Mouse (Mus musculus) hindbrain, embryonic 12.5 days (tissue): ENCODE measurements around the gene Tmem131. TPM values are rescaled to one million over a fixed set of nuclear protein-coding genes. Genes with fewer than 3 reads are reported as not detected.

Source experiments
- ATAC-seq: fragments of 200-750 bp; cut with Nextera tagmentation; 2 replicates; pipeline ENCODE4 v1.8.0; 2017; ENCODE audit warnings: moderate TSS enrichment; ENCODE audit not compliant: low FRiP score
- H3K27ac ChIP-seq: fragments of 300-500 bp; sonication (generic); 2 replicates; pipeline ENCODE4 v1.5.1; 2016; ENCODE audit warnings: mild to moderate bottlenecking
- H3K27me3 ChIP-seq: fragments of 300-500 bp; sonication (generic); 2 replicates; pipeline ENCODE4 v1.6.1; 2016; ENCODE audit warnings: mild to moderate bottlenecking
- H3K36me3 ChIP-seq: fragments of 300-500 bp; sonication (generic); 2 replicates; pipeline ENCODE4 v1.6.1; 2016; ENCODE audit warnings: mild to moderate bottlenecking
- H3K4me1 ChIP-seq: fragments of 300-500 bp; sonication (generic); 2 replicates; pipeline ENCODE4 v1.6.1; 2016
- H3K4me2 ChIP-seq: fragments of 300-500 bp; sonication (generic); replicated peaks from 2 replicates; pipeline ENCODE4 v1.6.1; 2016; ENCODE audit warnings: mild to moderate bottlenecking
- H3K4me3 ChIP-seq: fragments of 300-500 bp; sonication (generic); 2 replicates; pipeline ENCODE4 v1.5.1; 2016; ENCODE audit warnings: mild to moderate bottlenecking
- H3K9ac ChIP-seq: fragments of 300-500 bp; sonication (generic); 2 replicates; pipeline ENCODE4 v1.6.1; 2016; ENCODE audit warnings: mild to moderate bottlenecking, moderate library complexity
- H3K9me3 ChIP-seq: fragments of 300-500 bp; sonication (generic); replicated peaks from 2 replicates; pipeline ENCODE4 v1.6.1; 2016; ENCODE audit warnings: mild to moderate bottlenecking
- WGBS: fragments of 180-500 bp; shearing (Covaris S2); methylation state at CpG from one replicate; pipeline ENCODE4 v1.1.7; 2016; 5-methylcytosine and 5-hydroxymethylcytosine counted together
- polyA plus RNA-seq: library from polyadenylated mRNA; unstranded; fragments of >200 nt; fragmentation: Nextera tagmentation; extraction: Ambion mirVana; gene quantifications from 2 replicates; pipeline ENCODE4 v1.2.1, GENCODE M21; 2016

Tmem131 gene
- polyA plus RNA-seq: 18.2 and 21.1 TPM in 2 replicates

GRCm38 (mm10) chr1:36943653-36944052 lies at the start of gene Tmem131:
Gene Tmem131, minus strand, starts transcription at chr1:36943666.
- H3K9ac ChIP-seq: no peak within 1 kb of the TSS
- peaks cover 6% of the 10 kb centered on the region for H3K4me1 ChIP-seq
- no peak within 1 kb of the TSS for H3K4me2 ChIP-seq
- 74% methylated on average over 5 of the region's 5 CpGs for WGBS
- no peaks in the 10 kb centered on the region for H3K9me3 ChIP-seq
- no peak within 1 kb of the TSS for H3K4me3 ChIP-seq
- no peak within 1 kb of the TSS for H3K27ac ChIP-seq
- ATAC-seq: no peak
- H3K36me3 ChIP-seq: no peaks in the 10 kb centered on the region
- H3K27me3 ChIP-seq: no peaks in the 10 kb centered on the region; the same call in 1 of the 2 replicates

GRCm38 (mm10) chr1:36988561-36988960 lies 45.1 kb upstream of the Tmem131 start:
- WGBS: 87% methylated on average over 6 of the region's 6 CpGs
- ATAC-seq: no peak
- H3K36me3 ChIP-seq: no peaks in the 10 kb centered on the region

GRCm38 (mm10) chr1:36988161-36988560 lies 44.7 kb upstream of the Tmem131 start:
- H3K27ac ChIP-seq: no peak overlapping the region
- 80% methylated on average over 6 of the region's 6 CpGs for WGBS
- no peak for ATAC-seq

More at GRCm38 (mm10) chr1:36988561-36988960, 45.1 kb upstream of the Tmem131 start:
- H3K27ac ChIP-seq: no peak overlapping the region
- no peak overlapping the region for H3K4me3 ChIP-seq
- H3K4me2 ChIP-seq: no peak overlapping the region
- H3K4me1 ChIP-seq: peaks cover 9% of the 10 kb centered on the region
- H3K9me3 ChIP-seq: no peaks in the 10 kb centered on the region
- H3K9ac ChIP-seq: no peak overlapping the region
- H3K27me3 ChIP-seq: no peaks in the 10 kb centered on the region

GRCm38 (mm10) chr1:36987172-36988148 lies 44.0 kb upstream of the Tmem131 start:
- Histone ChIP-seq H3K4me2 (no peak overlapping the region), H3K36me3 (no peaks in the 10 kb centered on the region), H3K4me1 (peaks cover 9% of the 10 kb centered on the region), H3K9ac (no peak overlapping the region), H3K27me3 (no peaks in the 10 kb centered on the region), H3K27ac (no peak overlapping the region), H3K4me3 (no peak overlapping the region), H3K9me3 (no peaks in the 10 kb centered on the region)
- WGBS: 81% methylated on average over 10 of the region's 10 CpGs
- ATAC-seq: no peak

More at GRCm38 (mm10) chr1:36988161-36988560, 44.7 kb upstream of the Tmem131 start:
- H3K4me1 ChIP-seq: peaks cover 9% of the 10 kb centered on the region
- H3K9me3 ChIP-seq: no peaks in the 10 kb centered on the region
- H3K4me2 ChIP-seq: no peak overlapping the region
- no peaks in the 10 kb centered on the region for H3K36me3 ChIP-seq
- H3K27me3 ChIP-seq: no peaks in the 10 kb centered on the region
- H3K9ac ChIP-seq: no peak overlapping the region
- H3K4me3 ChIP-seq: no peak overlapping the region

- no peak for ATAC-seq
- H3K9ac ChIP-seq: no peak overlapping the region
- H3K4me3 ChIP-seq: no peak overlapping the region
- H3K27me3 ChIP-seq: no peaks in the 10 kb centered on the region
- H3K27ac ChIP-seq: no peak overlapping the region
- H3K4me2 ChIP-seq: no peak overlapping the region
- H3K9me3 ChIP-seq: no peaks in the 10 kb centered on the region
- no peaks in the 10 kb centered on the region for H3K36me3 ChIP-seq
- peaks cover 9% of the 10 kb centered on the region for H3K4me1 ChIP-seq
- WGBS: 44% methylated on average over 14 of the region's 14 CpGs
Observed at GRCm38 (mm10) chr1:36986396-36987160, 43.1 kb upstream of the Tmem131 start.

- Histone ChIP-seq H3K4me3 (no peak overlapping the region), H3K4me1 (peaks cover 9% of the 10 kb centered on the region), H3K4me2 (no peak overlapping the region), H3K27ac (no peak overlapping the region), H3K27me3 (no peaks in the 10 kb centered on the region), H3K9me3 (no peaks in the 10 kb centered on the region), H3K9ac (no peak overlapping the region), H3K36me3 (no peaks in the 10 kb centered on the region)
- 17% methylated on average over 6 of the region's 6 CpGs for WGBS
- ATAC-seq: no peak
Observed at GRCm38 (mm10) chr1:36985896-36986295, 42.4 kb upstream of the Tmem131 start.

- Histone ChIP-seq H3K9me3 (no peaks in the 10 kb centered on the region), H3K27me3 (no peaks in the 10 kb centered on the region), H3K27ac (no peak overlapping the region), H3K9ac (no peak overlapping the region), H3K4me3 (no peak overlapping the region), H3K4me1 (peaks cover 9% of the 10 kb centered on the region), H3K4me2 (no peak overlapping the region), H3K36me3 (no peaks in the 10 kb centered on the region)
- ATAC-seq: no peak
- WGBS: 22% methylated on average over 6 of the region's 6 CpGs
Observed at GRCm38 (mm10) chr1:36984406-36984805, 40.9 kb upstream of the Tmem131 start.

- H3K27ac ChIP-seq: no peak overlapping the region
- no peak overlapping the region for H3K4me3 ChIP-seq
- no peaks in the 10 kb centered on the region for H3K27me3 ChIP-seq
- ATAC-seq: no peak
- no peaks in the 10 kb centered on the region for H3K9me3 ChIP-seq
- no peak overlapping the region for H3K4me2 ChIP-seq
- H3K36me3 ChIP-seq: no peaks in the 10 kb centered on the region
- no peak overlapping the region for H3K9ac ChIP-seq
- 34% methylated on average over 4 of the region's 4 CpGs for WGBS
- peaks cover 9% of the 10 kb centered on the region for H3K4me1 ChIP-seq
Observed at GRCm38 (mm10) chr1:36983754-36984153, 40.3 kb upstream of the Tmem131 start.

GRCm38 (mm10) chr1:36982191-36982961 lies 38.9 kb upstream of the Tmem131 start:
- no peak for ATAC-seq
- H3K36me3 ChIP-seq: no peaks in the 10 kb centered on the region
- H3K27ac ChIP-seq: no peak overlapping the region
- H3K27me3 ChIP-seq: no peaks in the 10 kb centered on the region
- H3K4me1 ChIP-seq: peaks cover 9% of the 10 kb centered on the region
- no peak overlapping the region for H3K9ac ChIP-seq
- no peaks in the 10 kb centered on the region for H3K9me3 ChIP-seq
- H3K4me2 ChIP-seq: no peak overlapping the region
- 86% methylated on average over 9 of the region's 9 CpGs for WGBS
- H3K4me3 ChIP-seq: no peak overlapping the region

- no peak for ATAC-seq
Observed at GRCm38 (mm10) chr1:36976770-36977169, 33.3 kb upstream of the Tmem131 start.

GRCm38 (mm10) chr1:36970918-36971617 lies 27.6 kb upstream of the Tmem131 start:
- WGBS: 86% methylated on average over 3 of the region's 3 CpGs
- no peak for ATAC-seq
- Histone ChIP-seq H3K27ac (no peak overlapping the region), H3K9me3 (no peaks in the 10 kb centered on the region), H3K9ac (no peak overlapping the region), H3K4me3 (no peak overlapping the region), H3K4me1 (no peaks in the 10 kb centered on the region), H3K36me3 (no peaks in the 10 kb centered on the region), H3K4me2 (no peak overlapping the region), H3K27me3 (no peaks in the 10 kb centered on the region)

More at GRCm38 (mm10) chr1:36976770-36977169, 33.3 kb upstream of the Tmem131 start:
- H3K9ac ChIP-seq: no peak overlapping the region
- no peak overlapping the region for H3K4me2 ChIP-seq
- no peak overlapping the region for H3K27ac ChIP-seq
- WGBS: 85% methylated on average over 4 of the region's 4 CpGs
- H3K4me1 ChIP-seq: no peaks in the 10 kb centered on the region
- no peaks in the 10 kb centered on the region for H3K27me3 ChIP-seq
- no peaks in the 10 kb centered on the region for H3K36me3 ChIP-seq
- no peak overlapping the region for H3K4me3 ChIP-seq
- H3K9me3 ChIP-seq: no peaks in the 10 kb centered on the region
